Mouse (Mus musculus) forebrain, postnatal 0 days (tissue): ENCODE measurements around the gene Gm17349. TPM values are rescaled to one million over a fixed set of nuclear protein-coding genes. Genes with fewer than 3 reads are reported as not detected.

Source experiments
- ATAC-seq: fragments of 200-750 bp; cut with Nextera tagmentation; 2 replicates; pipeline ENCODE4 v1.8.0; 2017; ENCODE audit warnings: mild to moderate bottlenecking, moderate library complexity
- DNase-seq: peaks from one replicate; pipeline ENCODE4 v3.0.0-alpha.2; 2015
- H3K27ac ChIP-seq: fragments of 300-500 bp; sonication (generic); 2 replicates; pipeline ENCODE4 v1.5.1; 2014; ENCODE audit warnings: low read depth, mild to moderate bottlenecking, antibody characterized with exemption, low read length, moderate library complexity, mixed read lengths
- H3K27me3 ChIP-seq: fragments of 300-500 bp; sonication (generic); 2 replicates; pipeline ENCODE4 v1.6.1; 2014; ENCODE audit warnings: mild to moderate bottlenecking, low read length, mixed read lengths; ENCODE audit not compliant: insufficient read depth
- H3K36me3 ChIP-seq: fragments of 300-500 bp; sonication (generic); 2 replicates; pipeline ENCODE4 v1.6.1; 2014; ENCODE audit warnings: mild to moderate bottlenecking, moderate library complexity; ENCODE audit not compliant: insufficient read depth
- H3K4me1 ChIP-seq: fragments of 300-500 bp; sonication (generic); 2 replicates; pipeline ENCODE4 v1.6.1; 2014; ENCODE audit warnings: antibody characterized with exemption; ENCODE audit not compliant: insufficient read depth
- H3K4me2 ChIP-seq: fragments of 300-500 bp; sonication (generic); 2 replicates; pipeline ENCODE4 v1.6.1; 2014; ENCODE audit warnings: low read depth, mild to moderate bottlenecking, moderate library complexity
- H3K4me3 ChIP-seq: fragments of 300-500 bp; sonication (generic); 2 replicates; pipeline ENCODE4 v1.5.1; 2014; ENCODE audit warnings: low read depth, low read length, mixed read lengths
- H3K9ac ChIP-seq: fragments of 300-500 bp; sonication (generic); 2 replicates; pipeline ENCODE4 v1.6.1; 2014; ENCODE audit warnings: mild to moderate bottlenecking
- H3K9me3 ChIP-seq: fragments of 300-500 bp; sonication (generic); 2 replicates; pipeline ENCODE4 v1.6.1; 2016; ENCODE audit warnings: low read length
- CTCF ChIP-seq: sonication (generic); IDR thresholded peaks from 2 replicates; pipeline ENCODE4 v1.5.1; 2016; ENCODE audit warnings: antibody characterized with exemption, control low read depth, low read depth
- WGBS: fragments of 180-500 bp; shearing (Covaris S2); extraction: QIAGEN DNeasy Blood & Tissue Kit; methylation state at CpG from one replicate; pipeline ENCODE4 v1.1.7; 2014; 5-methylcytosine and 5-hydroxymethylcytosine counted together
- polyA plus RNA-seq: library from polyadenylated mRNA; unstranded; fragments of >200 nt; fragmentation: Nextera tagmentation; extraction: Ambion mirVana; gene quantifications from 2 replicates; pipeline ENCODE4 v1.2.1, GENCODE M21; 2015
- total RNA-seq: library from RNA; depleted of rRNA; stranded (reverse); fragments of >200 nt; gene quantifications from 2 replicates; pipeline ENCODE4 v1.2.3, GENCODE M21; 2014

Gene Gm17349
- total and polyA plus RNA-seq, 2 experiments from 2014 or later = not detected

DNA sequence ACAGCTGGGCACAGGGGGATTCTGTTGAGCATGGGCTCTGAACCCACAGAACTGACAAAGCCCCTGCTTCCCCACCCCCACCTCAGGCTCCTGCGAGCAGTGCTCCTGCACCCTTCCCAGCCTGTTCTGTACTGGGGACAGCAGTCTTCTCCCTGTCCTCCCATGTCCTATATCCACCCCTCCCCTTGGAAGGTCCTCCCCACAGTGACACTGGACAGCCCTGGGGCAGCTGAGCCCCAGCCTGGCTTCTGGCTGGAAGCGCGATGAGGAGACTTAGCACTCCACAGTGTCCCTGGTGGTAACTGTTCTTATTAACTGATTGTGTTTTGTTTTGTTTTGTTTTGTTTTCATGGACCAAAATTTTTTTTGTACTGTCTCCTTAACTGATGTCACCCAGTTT is 8.3 kb upstream of the Gm17349 start:
- DNase-seq = no peak
- H3K4me1 ChIP-seq = no peaks in the 10 kb centered on the region; the same call in 1 of the 2 replicates
- peak; percentile 20; the same call in 1 of the 2 replicates for TF ChIP-seq CTCF
- 85% methylated on average over 3 of the region's 3 CpGs for WGBS
- ATAC-seq = no peak
- no peak overlapping the region for H3K27ac ChIP-seq
- no peaks in the 10 kb centered on the region for H3K27me3 ChIP-seq
- no peak overlapping the region for H3K9ac ChIP-seq
- H3K9me3 ChIP-seq = no peaks in the 10 kb centered on the region
- H3K36me3 ChIP-seq = peaks cover 61% of the 10 kb centered on the region
- H3K4me2 ChIP-seq = no peak overlapping the region
- H3K4me3 ChIP-seq = no peak overlapping the region

- no peak for ATAC-seq
- no peaks in the 10 kb centered on the region for H3K27me3 ChIP-seq
- peaks cover 65% of the 10 kb centered on the region for H3K36me3 ChIP-seq
- no peak overlapping the region for H3K4me2 ChIP-seq
- H3K4me3 ChIP-seq = no peak overlapping the region
- no peak overlapping the region for H3K27ac ChIP-seq
- no peak overlapping the region for H3K9ac ChIP-seq
- no peaks in the 10 kb centered on the region for H3K9me3 ChIP-seq
- no peak for DNase-seq
- no peak for TF ChIP-seq CTCF
- no peaks in the 10 kb centered on the region; the same call in 1 of the 2 replicates for H3K4me1 ChIP-seq
- 74% methylated on average over 13 of the region's 13 CpGs for WGBS
Observed at GRCm38 (mm10) chr15:99712666-99713559, 7.6 kb upstream of the Gm17349 start.

- no peaks in the 10 kb centered on the region for H3K9me3 ChIP-seq
- no peak overlapping the region for H3K4me2 ChIP-seq
- ATAC-seq = no peak
- H3K27ac ChIP-seq = no peak overlapping the region
- no peak overlapping the region for H3K9ac ChIP-seq
- H3K4me1 ChIP-seq = no peaks in the 10 kb centered on the region; the same call in 1 of the 2 replicates
- WGBS = 86% methylated on average over 3 of the region's 3 CpGs
- DNase-seq = no peak
- H3K27me3 ChIP-seq = no peaks in the 10 kb centered on the region
- no peak overlapping the region for H3K4me3 ChIP-seq
- peaks cover 77% of the 10 kb centered on the region for H3K36me3 ChIP-seq
- no peak for TF ChIP-seq CTCF
Observed at GRCm38 (mm10) chr15:99711491-99711890, 6.2 kb upstream of the Gm17349 start.

DNA sequence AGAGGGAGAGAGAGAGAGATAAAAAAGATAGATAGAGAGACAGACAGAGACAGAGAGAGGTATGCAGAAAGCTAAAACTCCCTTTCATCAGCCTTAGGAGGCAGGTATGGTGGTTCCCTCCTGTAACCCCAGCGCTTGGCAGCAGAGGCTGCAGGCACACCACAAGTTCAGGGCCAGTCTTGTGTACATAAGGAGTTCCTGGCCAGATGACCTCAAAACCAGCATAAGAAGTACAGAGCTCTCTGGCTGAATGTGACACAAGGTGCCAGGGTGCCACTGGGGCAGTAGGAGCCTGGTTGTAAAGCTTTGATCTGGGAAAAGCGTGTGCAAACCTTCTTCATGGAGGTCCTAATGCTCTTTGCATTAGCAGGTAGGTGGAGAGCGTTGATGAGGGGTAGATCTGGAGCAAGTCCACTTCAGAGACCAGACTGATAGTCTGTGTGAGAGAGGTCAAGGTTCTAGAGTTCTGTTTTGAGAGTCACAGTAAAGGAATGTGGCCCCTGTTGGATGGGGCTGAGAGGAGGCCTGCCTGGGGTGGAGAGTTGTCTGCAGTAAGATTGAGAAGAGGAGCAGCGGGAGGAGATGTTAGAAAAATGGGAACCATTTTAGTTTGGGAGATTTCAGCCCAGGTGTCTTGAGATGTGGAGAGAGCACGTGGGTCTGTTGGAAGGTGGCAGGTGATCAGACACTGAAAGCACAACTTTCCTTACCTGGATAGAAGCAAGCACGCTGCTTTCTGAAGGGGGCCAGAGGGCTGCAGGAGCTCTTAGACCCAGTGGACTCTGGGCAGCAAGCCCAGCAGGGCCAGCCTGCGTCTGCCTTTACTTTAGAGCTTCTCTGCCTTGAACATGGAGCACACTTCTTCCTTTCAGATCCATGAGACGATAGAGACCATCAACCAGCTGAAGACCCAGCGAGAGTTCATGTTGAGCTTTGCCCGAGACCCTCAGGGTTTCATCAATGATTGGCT is 5.2 kb upstream of the Gm17349 start:
- no peak for DNase-seq
- ATAC-seq = no peak
- no peak overlapping the region for H3K27ac ChIP-seq
- H3K4me2 ChIP-seq = no peak overlapping the region
- H3K4me3 ChIP-seq = no peak overlapping the region
- H3K9me3 ChIP-seq = no peaks in the 10 kb centered on the region
- TF ChIP-seq CTCF = no peak
- no peaks in the 10 kb centered on the region for H3K27me3 ChIP-seq
- 92% methylated on average over 10 of the region's 10 CpGs for WGBS
- peaks cover 83% of the 10 kb centered on the region for H3K36me3 ChIP-seq
- no peaks in the 10 kb centered on the region for H3K4me1 ChIP-seq
- no peak overlapping the region for H3K9ac ChIP-seq

DNA sequence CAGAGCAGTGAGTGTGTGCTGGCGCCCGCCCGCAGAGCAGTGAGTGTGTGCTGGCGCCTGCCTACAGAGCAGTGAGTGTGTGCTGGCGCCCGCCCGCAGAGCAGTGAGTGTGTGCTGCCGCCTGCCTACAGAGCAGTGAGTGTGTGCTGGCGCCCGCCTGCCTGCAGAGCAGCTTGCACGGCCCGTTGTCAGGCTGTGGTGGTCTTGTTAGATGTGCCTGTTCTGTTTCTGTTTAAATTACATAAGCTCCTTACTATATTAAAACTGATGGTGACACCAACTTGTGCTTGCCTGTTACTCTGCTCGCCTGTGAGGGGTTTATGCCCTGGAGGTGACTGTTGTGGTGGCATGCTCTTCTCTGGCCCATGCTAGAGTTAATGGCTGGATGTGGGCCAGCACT is 2.9 kb upstream of the Gm17349 start:
- H3K4me2 ChIP-seq = no peak overlapping the region
- no peak overlapping the region for H3K9ac ChIP-seq
- no peak for ATAC-seq
- H3K27me3 ChIP-seq = no peaks in the 10 kb centered on the region
- H3K27ac ChIP-seq = no peak overlapping the region
- no peak overlapping the region for H3K4me3 ChIP-seq
- peaks cover 85% of the 10 kb centered on the region for H3K36me3 ChIP-seq
- H3K4me1 ChIP-seq = peaks cover 17% of the 10 kb centered on the region
- H3K9me3 ChIP-seq = no peaks in the 10 kb centered on the region
- 91% methylated on average over 13 of the region's 13 CpGs for WGBS
- no peak for TF ChIP-seq CTCF
- no peak for DNase-seq

DNA sequence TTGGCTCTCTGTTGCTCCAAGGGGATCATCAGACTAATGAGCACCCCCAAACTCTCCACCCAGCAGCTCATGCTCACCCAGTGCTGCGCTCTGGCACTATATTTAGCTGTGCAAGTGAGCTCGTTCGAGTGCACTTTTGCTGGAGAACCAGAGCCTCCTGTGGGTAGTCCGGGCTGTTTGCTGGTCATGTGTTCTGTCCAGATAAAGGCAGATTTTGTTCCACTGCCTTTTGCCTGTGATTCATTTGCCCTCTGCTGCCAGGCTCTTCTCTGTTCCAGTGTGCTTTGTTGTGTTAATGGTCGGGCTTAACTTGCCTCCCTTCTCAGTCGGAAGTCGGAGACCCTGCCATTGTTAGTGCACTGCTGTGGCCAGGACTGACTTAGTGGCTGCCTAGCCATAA is 409 bp downstream of the Gm17349 start:
- Histone ChIP-seq H3K36me3 (peaks cover 57% of the 10 kb centered on the region), H3K4me3 (peak overlapping the region; percentile 9; the same call in 1 of the 2 replicates), H3K4me2 (peak overlapping the region; percentile 83), H3K9ac (peak overlapping the region; percentile 97), H3K4me1 (peaks cover 20% of the 10 kb centered on the region), H3K9me3 (no peaks in the 10 kb centered on the region), H3K27ac (peak overlapping the region; percentile 98), H3K27me3 (no peaks in the 10 kb centered on the region)
- DNase-seq (no peak), ATAC-seq (no peak)
- WGBS = 35% methylated on average over 7 of the region's 7 CpGs
- TF ChIP-seq CTCF = no peak
